Mouse (Mus musculus) liver, embryonic 14.5 days (tissue): ENCODE results near the gene Tmcc3. TPM values are rescaled to one million over a fixed set of nuclear protein-coding genes. Genes with fewer than 3 reads are reported as not detected.

Experiments used
- ATAC-seq: fragments of 200-750 bp; cut with Nextera tagmentation; 2 replicates; pipeline ENCODE4 v1.8.0; 2017; ENCODE audit warnings: moderate number of reproducible peaks, mild to moderate bottlenecking, moderate library complexity; ENCODE audit not compliant: insufficient read depth
- DNase-seq, 3 experiments: peaks; one replicate each; pipeline ENCODE4 v3.0.0-alpha.2; 2012 to 2013; ENCODE audit warnings: low read depth in 3 of 3, low spot score in 3 of 3
- H3K27ac ChIP-seq: fragments of 300-500 bp; sonication (generic); 2 replicates; pipeline ENCODE4 v1.5.1; 2014; ENCODE audit warnings: moderate library complexity, mild to moderate bottlenecking, control low read depth, inconsistent platforms
- H3K27me3 ChIP-seq: fragments of 300-500 bp; sonication (generic); 2 replicates; pipeline ENCODE4 v1.6.1; 2014; ENCODE audit warnings: mild to moderate bottlenecking, low read length, moderate library complexity; ENCODE audit not compliant: control insufficient read depth, insufficient read depth
- H3K36me3 ChIP-seq: fragments of 300-500 bp; sonication (generic); replicated peaks from 2 replicates; pipeline ENCODE4 v1.6.1; 2014; ENCODE audit warnings: low read depth; ENCODE audit not compliant: control insufficient read depth, insufficient read depth
- H3K4me1 ChIP-seq, 2 experiments: fragments of 200-500 bp in 1 of 2; fragments of 300-500 bp in 1 of 2; sonication (generic) in 1 of 2; replicated peaks; 2 replicates each; pipeline ENCODE4 v1.6.1; 2012 to 2014; ENCODE audit warnings: antibody characterized with exemption in 1 of 2, inconsistent platforms in 1 of 2, low read length in 1 of 2; ENCODE audit not compliant: control insufficient read depth in 2 of 2, insufficient read depth in 2 of 2
- H3K4me2 ChIP-seq: fragments of 300-500 bp; sonication (generic); 2 replicates; pipeline ENCODE4 v1.6.1; 2014; ENCODE audit warnings: low read depth, mild to moderate bottlenecking, control low read depth, moderate library complexity
- H3K4me3 ChIP-seq, 2 experiments: fragments of 200-500 bp in 1 of 2; fragments of 300-500 bp in 1 of 2; sonication (generic) in 1 of 2; 2 replicates each; pipeline ENCODE4 v1.5.1; 2012 to 2014; ENCODE audit warnings: low read depth in 2 of 2, low read length in 2 of 2, mild to moderate bottlenecking in 2 of 2, control low read depth in 1 of 2, inconsistent platforms in 1 of 2, moderate library complexity in 1 of 2; ENCODE audit not compliant: insufficient read depth in 1 of 2
- H3K9ac ChIP-seq: fragments of 300-500 bp; sonication (generic); replicated peaks from 2 replicates; pipeline ENCODE4 v1.6.1; 2014; ENCODE audit warnings: mild to moderate bottlenecking, control low read depth, moderate library complexity
- H3K9me3 ChIP-seq: fragments of 300-500 bp; sonication (generic); 2 replicates; pipeline ENCODE4 v1.6.1; 2016; ENCODE audit warnings: low read length, mixed read lengths; ENCODE audit not compliant: control insufficient read depth
- CTCF ChIP-seq: IDR thresholded peaks from 2 replicates; pipeline ENCODE4 v1.5.1; 2016; ENCODE audit warnings: antibody characterized with exemption, low read depth, control low read depth
- EP300 ChIP-seq: IDR thresholded peaks from 2 replicates; pipeline ENCODE4 v1.6.1; 2016; ENCODE audit warnings: antibody characterized with exemption, low read depth
- WGBS: fragments of 180-500 bp; shearing (Covaris S2); extraction: QIAGEN DNeasy Blood & Tissue Kit; methylation state at CpG from one replicate; pipeline ENCODE4 v1.1.7; 2014; ENCODE audit not compliant: insufficient replicate concordance; 5-methylcytosine and 5-hydroxymethylcytosine counted together
- microRNA-seq: library from miRNA; unstranded; fragments of <30 nt; microRNA quantifications from one replicate; pipeline ENCODE4, GENCODE M21; 2016
- polyA plus RNA-seq, 2 experiments: library from polyadenylated mRNA; depleted of rRNA in 1 of 2; stranded (reverse) in 1 of 2; unstranded in 1 of 2; fragments of >200 nt; fragmentation: Nextera tagmentation in 1 of 2; extraction: Ambion mirVana in 1 of 2; gene quantifications; 2 replicates each; pipeline versions ENCODE4 v1.2.1 to v1.2.3; 2012 to 2014

Tmcc3 gene
- polyA plus RNA-seq, 2 experiments: 1.4 to 2.6 TPM

- ATAC-seq: no peak
- WGBS: 32% methylated on average over 5 of the region's 5 CpGs
Measured at GRCm38 (mm10) chr10:94639281-94639680, 327.5 kb downstream of the Tmcc3 start.

GRCm38 (mm10) chr10:94640067-94640466 is 328.3 kb downstream of the Tmcc3 start:
- H3K4me3 ChIP-seq: no peak overlapping the region
- no peaks in the 10 kb centered on the region for H3K9me3 ChIP-seq
- no peak overlapping the region for H3K4me2 ChIP-seq
- no peak for TF ChIP-seq CTCF
- DNase-seq (no peak), ATAC-seq (no peak)
- H3K27ac ChIP-seq: no peak overlapping the region
- no peak overlapping the region for H3K9ac ChIP-seq
- no peaks in the 10 kb centered on the region for H3K36me3 ChIP-seq
- WGBS: 23% methylated on average over 5 of the region's 5 CpGs
- H3K4me1 ChIP-seq: 0 out of 4 replicates have a peak, but pooled peaks cover 0 to 2% of the 10 kb centered on the region in 2 experiments
- no peaks in the 10 kb centered on the region for H3K27me3 ChIP-seq

More at GRCm38 (mm10) chr10:94639281-94639680, 327.5 kb downstream of the Tmcc3 start:
- peak in 1 of 3 experiments; percentile 4 for DNase-seq
- Histone ChIP-seq H3K27ac (no peak overlapping the region), H3K4me1 (0 out of 4 replicates have a peak, but pooled peaks cover 0 to 2% of the 10 kb centered on the region in 2 experiments), H3K4me3 (no peak overlapping the region), H3K9ac (no peak overlapping the region), H3K9me3 (no peaks in the 10 kb centered on the region), H3K4me2 (no peak overlapping the region), H3K36me3 (no peaks in the 10 kb centered on the region), H3K27me3 (no peaks in the 10 kb centered on the region)
- TF ChIP-seq EP300: no peak
- TF ChIP-seq CTCF: no peak; the same call in 1 of the 2 replicates

Small RNA genes lying within 50 kb of the gene (microRNA-seq; reads per million reads assigned to microRNA genes)
- gene Mir7211: not detected

Other genes with a start within 250 kb of the Tmcc3 start
- 2.2 and 2.3 TPM in 2 replicates for gene Nr2c1, start 163.9 kb upstream of the Tmcc3 start, polyA plus RNA-seq (2012; rRNA removed)
- gene Nr2c1, start 163.9 kb upstream of the Tmcc3 start, polyA plus RNA-seq (2014; fragmentation: Nextera tagmentation; extraction: Ambion mirVana): 2.2 and 2.5 TPM in 2 replicates
- gene Ndufa12, start 113.2 kb upstream of the Tmcc3 start, polyA plus RNA-seq (2012; rRNA removed): 69.1 and 80.2 TPM in 2 replicates
- 213 and 217 TPM in 2 replicates for gene Ndufa12, start 113.2 kb upstream of the Tmcc3 start, polyA plus RNA-seq (2014; fragmentation: Nextera tagmentation; extraction: Ambion mirVana)
- not detected in 2 replicates for gene Gm4792, start 13.2 kb upstream of the Tmcc3 start, polyA plus RNA-seq (2012; rRNA removed)
- not detected in 2 replicates for gene Gm4792, start 13.2 kb upstream of the Tmcc3 start, polyA plus RNA-seq (2014; fragmentation: Nextera tagmentation; extraction: Ambion mirVana)